Mouse (Mus musculus) midbrain, embryonic 12.5 days (tissue): ENCODE measurements around the gene Fam71a. TPM values are rescaled to one million over a fixed set of nuclear protein-coding genes. Genes with fewer than 3 reads are reported as not detected.

ENCODE experiments used
- ATAC-seq: fragments of 200-750 bp; cut with Nextera tagmentation; 2 replicates; pipeline ENCODE4 v1.8.0; 2017; ENCODE audit warnings: low read depth, moderate TSS enrichment, moderate library complexity; ENCODE audit not compliant: low FRiP score
- H3K27ac ChIP-seq: fragments of 300-500 bp; sonication (generic); replicated peaks from 2 replicates; pipeline ENCODE4 v1.5.1; 2016; ENCODE audit warnings: mild to moderate bottlenecking
- H3K27me3 ChIP-seq: fragments of 300-500 bp; sonication (generic); 2 replicates; pipeline ENCODE4 v1.6.1; 2016; ENCODE audit warnings: mild to moderate bottlenecking
- H3K36me3 ChIP-seq: fragments of 300-500 bp; sonication (generic); 2 replicates; pipeline ENCODE4 v1.6.1; 2016
- H3K4me1 ChIP-seq: fragments of 300-500 bp; sonication (generic); 2 replicates; pipeline ENCODE4 v1.6.1; 2016
- H3K4me2 ChIP-seq: fragments of 300-500 bp; sonication (generic); replicated peaks from 2 replicates; pipeline ENCODE4 v1.6.1; 2016; ENCODE audit warnings: mild to moderate bottlenecking, moderate library complexity
- H3K4me3 ChIP-seq: fragments of 300-500 bp; sonication (generic); 2 replicates; pipeline ENCODE4 v1.5.1; 2016; ENCODE audit warnings: mild to moderate bottlenecking
- H3K9ac ChIP-seq: fragments of 300-500 bp; sonication (generic); replicated peaks from 2 replicates; pipeline ENCODE4 v1.6.1; 2016; ENCODE audit warnings: mild to moderate bottlenecking, moderate library complexity
- H3K9me3 ChIP-seq: fragments of 300-500 bp; sonication (generic); 2 replicates; pipeline ENCODE4 v1.6.1; 2016; ENCODE audit warnings: mild to moderate bottlenecking
- WGBS: fragments of 180-500 bp; shearing (Covaris S2); methylation state at CpG from one replicate; pipeline ENCODE4 v1.1.7; 2016; 5-methylcytosine and 5-hydroxymethylcytosine counted together
- polyA plus RNA-seq: library from polyadenylated mRNA; unstranded; fragments of >200 nt; fragmentation: Nextera tagmentation; extraction: Ambion mirVana; gene quantifications from 2 replicates; pipeline ENCODE4 v1.2.1, GENCODE M21; 2016

Fam71a gene
- polyA plus RNA-seq, 1 experiment from 2014 or later, result not detected

- no peak overlapping the region for H3K27ac ChIP-seq
- no peaks in the 10 kb centered on the region for H3K27me3 ChIP-seq
- no peak overlapping the region for H3K4me3 ChIP-seq
- no peak overlapping the region for H3K9ac ChIP-seq
- no peaks in the 10 kb centered on the region for H3K9me3 ChIP-seq
- H3K4me1 ChIP-seq, result no peaks in the 10 kb centered on the region
- H3K4me2 ChIP-seq, result no peak overlapping the region
- 55% methylated on average over 4 of the region's 4 CpGs for WGBS
- no peak for ATAC-seq
- no peaks in the 10 kb centered on the region for H3K36me3 ChIP-seq
These were observed 29.2 kb downstream of the Fam71a start for GRCm38 (mm10) chr1:191135406-191135805.

GRCm38 (mm10) chr1:191132934-191133333 is 31.7 kb downstream of the Fam71a start:
- Histone ChIP-seq H3K4me3 (no peak overlapping the region), H3K27ac (no peak overlapping the region), H3K9me3 (peaks cover 10% of the 10 kb centered on the region; the same call in 1 of the 2 replicates), H3K4me1 (no peaks in the 10 kb centered on the region), H3K4me2 (no peak overlapping the region), H3K36me3 (no peaks in the 10 kb centered on the region), H3K27me3 (no peaks in the 10 kb centered on the region), H3K9ac (no peak overlapping the region)
- ATAC-seq, result no peak
- WGBS, result 74% methylated on average over 5 of the region's 5 CpGs

DNA sequence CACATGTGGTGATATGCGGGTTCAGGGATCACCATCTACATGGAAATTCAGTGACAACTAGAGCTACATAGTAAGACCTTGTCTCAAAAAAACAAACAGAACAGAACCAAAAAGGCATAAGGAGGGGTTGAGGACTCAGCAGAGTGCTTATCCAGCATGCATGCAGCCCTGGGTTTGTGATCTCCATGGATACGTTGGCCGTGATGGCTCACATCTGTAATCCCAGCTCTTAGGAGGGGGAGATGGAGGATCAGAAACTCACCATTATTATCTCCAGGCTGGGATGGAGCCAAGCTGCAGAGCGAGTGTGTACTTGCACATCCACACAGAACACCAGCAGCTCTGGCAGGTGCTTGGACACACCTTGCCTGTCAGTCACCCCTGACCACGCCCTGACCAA is 32.4 kb downstream of the Fam71a start:
- Histone ChIP-seq H3K36me3 (no peaks in the 10 kb centered on the region), H3K9me3 (peaks cover 10% of the 10 kb centered on the region; the same call in 1 of the 2 replicates), H3K9ac (no peak overlapping the region), H3K4me3 (no peak overlapping the region), H3K27me3 (no peaks in the 10 kb centered on the region), H3K4me2 (no peak overlapping the region), H3K27ac (no peak overlapping the region), H3K4me1 (no peaks in the 10 kb centered on the region)
- 69% methylated on average over 5 of the region's 5 CpGs for WGBS
- ATAC-seq, result no peak

DNA sequence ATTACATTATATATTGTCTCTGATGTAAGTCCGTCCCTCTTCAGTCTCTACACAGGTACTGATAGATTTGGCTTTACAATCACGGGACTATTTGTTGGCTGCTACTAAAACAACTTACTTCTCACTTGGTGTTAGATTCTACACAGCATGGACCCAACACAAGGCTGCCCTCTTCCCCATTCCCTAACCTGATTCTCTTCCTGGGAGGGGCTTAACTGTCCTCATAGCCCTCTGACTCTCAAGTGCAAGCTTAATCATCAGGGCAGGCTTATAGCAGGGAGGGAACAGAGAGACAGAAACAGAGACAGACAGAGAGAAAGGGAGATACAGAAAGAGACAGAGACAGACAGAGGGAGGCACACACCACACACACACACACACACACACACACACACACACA is 32.9 kb downstream of the Fam71a start:
- Histone ChIP-seq H3K36me3 (no peaks in the 10 kb centered on the region), H3K27me3 (no peaks in the 10 kb centered on the region), H3K27ac (no peak overlapping the region), H3K4me2 (no peak overlapping the region), H3K4me1 (no peaks in the 10 kb centered on the region), H3K4me3 (no peak overlapping the region), H3K9ac (no peak overlapping the region), H3K9me3 (peaks cover 10% of the 10 kb centered on the region; the same call in 1 of the 2 replicates)
- WGBS, result 87% methylated on average over 2 of the region's 2 CpGs
- ATAC-seq, result no peak

GRCm38 (mm10) chr1:191125811-191126638 is 38.6 kb downstream of the Fam71a start:
- H3K36me3 ChIP-seq, result no peaks in the 10 kb centered on the region
- no peak overlapping the region for H3K27ac ChIP-seq
- H3K9ac ChIP-seq, result no peak overlapping the region; the same call in 1 of the 2 replicates
- H3K9me3 ChIP-seq, result peaks cover 10% of the 10 kb centered on the region; the same call in 1 of the 2 replicates
- 18% methylated on average over 38 of the region's 38 CpGs for WGBS
- peak; percentile 85 for ATAC-seq
- peak overlapping the region; percentile 29 for H3K4me3 ChIP-seq
- H3K4me1 ChIP-seq, result no peaks in the 10 kb centered on the region
- H3K27me3 ChIP-seq, result peaks cover 20% of the 10 kb centered on the region
- H3K4me2 ChIP-seq, result peak overlapping the region; percentile 51

- Histone ChIP-seq H3K27ac (no peak overlapping the region), H3K9ac (no peak overlapping the region), H3K4me3 (no peak overlapping the region), H3K9me3 (no peaks in the 10 kb centered on the region), H3K27me3 (peaks cover 20% of the 10 kb centered on the region), H3K4me2 (no peak overlapping the region), H3K4me1 (no peaks in the 10 kb centered on the region), H3K36me3 (no peaks in the 10 kb centered on the region)
- WGBS, result 76% methylated on average over 4 of the region's 4 CpGs
- no peak for ATAC-seq
These were observed 40.3 kb downstream of the Fam71a start for GRCm38 (mm10) chr1:191124288-191124687.

GRCm38 (mm10) chr1:191123696-191124095 is 40.9 kb downstream of the Fam71a start:
- H3K36me3 ChIP-seq, result no peaks in the 10 kb centered on the region
- H3K9ac ChIP-seq, result no peak overlapping the region
- no peaks in the 10 kb centered on the region for H3K4me1 ChIP-seq
- no peak overlapping the region for H3K27ac ChIP-seq
- no peak overlapping the region for H3K4me3 ChIP-seq
- ATAC-seq, result no peak
- peaks cover 20% of the 10 kb centered on the region for H3K27me3 ChIP-seq
- WGBS, result 89% methylated on average over 2 of the region's 2 CpGs
- no peaks in the 10 kb centered on the region for H3K9me3 ChIP-seq
- H3K4me2 ChIP-seq, result no peak overlapping the region

GRCm38 (mm10) chr1:191122744-191123143 is 41.9 kb downstream of the Fam71a start:
- ATAC-seq, result no peak
- no peak overlapping the region for H3K4me2 ChIP-seq
- H3K9me3 ChIP-seq, result no peaks in the 10 kb centered on the region
- H3K9ac ChIP-seq, result no peak overlapping the region
- H3K27me3 ChIP-seq, result peaks cover 20% of the 10 kb centered on the region
- H3K4me3 ChIP-seq, result no peak overlapping the region
- no peak overlapping the region for H3K27ac ChIP-seq
- no peaks in the 10 kb centered on the region for H3K36me3 ChIP-seq
- 81% methylated on average over 3 of the region's 3 CpGs for WGBS
- H3K4me1 ChIP-seq, result no peaks in the 10 kb centered on the region

- no peaks in the 10 kb centered on the region for H3K36me3 ChIP-seq
- ATAC-seq, result no peak
- no peak overlapping the region for H3K4me3 ChIP-seq
- no peaks in the 10 kb centered on the region for H3K4me1 ChIP-seq
- no peak overlapping the region for H3K4me2 ChIP-seq
- H3K9ac ChIP-seq, result no peak overlapping the region
- no peaks in the 10 kb centered on the region for H3K9me3 ChIP-seq
- H3K27me3 ChIP-seq, result no peaks in the 10 kb centered on the region
- no peak overlapping the region for H3K27ac ChIP-seq
- 81% methylated on average over 11 of the region's 11 CpGs for WGBS
These were observed 48.9 kb downstream of the Fam71a start for GRCm38 (mm10) chr1:191115514-191116238.

GRCm38 (mm10) chr1:191114868-191115267 is 49.7 kb downstream of the Fam71a start:
- no peak for ATAC-seq
- H3K27me3 ChIP-seq, result no peaks in the 10 kb centered on the region
- H3K4me1 ChIP-seq, result no peaks in the 10 kb centered on the region
- H3K9ac ChIP-seq, result no peak overlapping the region
- H3K27ac ChIP-seq, result no peak overlapping the region
- no peaks in the 10 kb centered on the region for H3K9me3 ChIP-seq
- 83% methylated on average over 7 of the region's 7 CpGs for WGBS
- H3K36me3 ChIP-seq, result no peaks in the 10 kb centered on the region
- H3K4me2 ChIP-seq, result no peak overlapping the region
- no peak overlapping the region for H3K4me3 ChIP-seq
